Comparison of ENCODE assay signal across 8 mouse cellular contexts in the genomic region with DNA sequence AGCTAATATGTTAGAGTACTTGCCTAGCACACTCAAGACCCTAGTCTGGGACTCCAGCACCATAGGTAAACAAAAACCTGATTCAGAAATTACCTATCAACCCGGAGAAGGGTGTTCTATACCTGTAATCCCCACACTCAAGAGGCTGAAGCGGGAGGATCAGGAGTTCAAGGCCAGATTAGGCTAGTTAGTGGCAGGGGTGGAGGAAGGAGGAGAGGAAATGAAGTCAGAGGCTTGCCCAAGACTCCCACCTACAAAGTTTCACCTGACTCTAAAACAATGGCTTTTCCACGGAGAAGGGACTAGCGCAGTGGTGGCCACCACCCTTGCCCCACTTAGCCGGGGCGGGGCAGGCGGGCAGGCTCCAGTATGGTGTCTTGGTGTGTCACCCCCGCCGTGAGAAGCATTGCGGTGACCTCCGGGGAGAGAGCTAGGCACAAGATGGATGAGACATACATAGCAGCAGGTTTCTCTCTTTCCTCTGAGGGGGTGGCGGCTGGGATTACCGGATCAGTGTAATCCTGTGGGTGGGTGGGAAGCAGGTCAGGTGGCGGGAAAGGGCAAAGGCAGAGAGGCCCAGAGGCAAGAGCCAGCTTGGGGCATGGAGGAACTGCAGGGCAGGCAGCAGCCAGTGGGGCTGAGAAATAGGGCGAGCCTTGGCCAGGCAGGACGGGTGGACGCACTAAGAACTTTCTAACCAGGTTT. TPM values are rescaled to one million over a fixed set of nuclear protein-coding genes. Genes with fewer than 3 reads are reported as not detected.
DNase-seq lines count a peak whose midpoint lies in the region; ATAC-seq lines count a peak whose summit lies in the region.

No protein-coding gene starts in this region.

- no peak for DNase-seq in heart, postnatal 14 days
- DNase-seq in embryo, embryonic 9.5 days (ENCODE audit: extremely low spot score): peak; percentile 60
- DNase-seq in urinary bladder, postnatal 25 days (ENCODE audit: low spot score): no peak
- DNase-seq in left cerebral cortex, adult 9 months (ENCODE audit: low spot score in 2 of 2): no peak
- DNase-seq in cerebellum, postnatal 14 days: no peak

- peak overlapping the region; percentile 31 for H3K4me3 ChIP-seq in heart, embryonic 15.5 days
- H3K4me3 ChIP-seq in intestine, embryonic 16.5 days (ENCODE audit: low read length): 0 out of 2 replicates have a peak overlapping the region, but pooled peaks have one; percentile 22
- H3K4me3 ChIP-seq in neural tube, embryonic 14.5 days (ENCODE audit: low read depth, low read length): no peak overlapping the region

- 30% methylated on average over 17 of the region's 17 CpGs for WGBS in heart, embryonic 15.5 days
- whole genome bisulfite sequencing in intestine, embryonic 16.5 days: 28% methylated on average over 17 of the region's 17 CpGs
- 12% methylated on average over 17 of the region's 17 CpGs for WGBS in neural tube, embryonic 14.5 days

- H3K27me3 ChIP-seq in heart, embryonic 15.5 days: peaks cover 3% of the 10 kb centered on the region
- H3K27me3 ChIP-seq in intestine, embryonic 16.5 days (replicated peaks; ENCODE audit: control insufficient read depth, insufficient read depth, low read length): no peaks in the 10 kb centered on the region
- no peaks in the 10 kb centered on the region for H3K27me3 ChIP-seq in neural tube, embryonic 14.5 days (ENCODE audit: control insufficient read depth, insufficient read depth, low read length)

- 0 out of 2 replicates have a peak overlapping the region, but pooled peaks have one; percentile 36 for H3K9ac ChIP-seq in heart, embryonic 15.5 days
- 0 out of 2 replicates have a peak overlapping the region, but pooled peaks have one; percentile 12 for H3K9ac ChIP-seq in intestine, embryonic 16.5 days (ENCODE audit: low read depth, low read length)
- no peak overlapping the region for H3K9ac ChIP-seq in neural tube, embryonic 14.5 days (replicated peaks; ENCODE audit: low read depth, low read length)

- H3K9me3 ChIP-seq in heart, embryonic 15.5 days (replicated peaks): no peaks in the 10 kb centered on the region
- no peaks in the 10 kb centered on the region for H3K9me3 ChIP-seq in intestine, embryonic 16.5 days (ENCODE audit: control insufficient read depth, low read length)
- H3K9me3 ChIP-seq in neural tube, embryonic 14.5 days (ENCODE audit: control insufficient read depth, low read length): no peaks in the 10 kb centered on the region

- H3K36me3 ChIP-seq in heart, embryonic 15.5 days: no peaks in the 10 kb centered on the region
- H3K36me3 ChIP-seq in intestine, embryonic 16.5 days (ENCODE audit: control insufficient read depth, insufficient read depth, low read length): no peaks in the 10 kb centered on the region
- H3K36me3 ChIP-seq in neural tube, embryonic 14.5 days (ENCODE audit: control insufficient read depth, insufficient read depth, low read length): no peaks in the 10 kb centered on the region

- no peak for ATAC-seq in heart, embryonic 15.5 days (replicated peaks; ENCODE audit: insufficient number of reproducible peaks, insufficient read depth, low FRiP score, low read depth)
- ATAC-seq in intestine, embryonic 16.5 days: peak; percentile 17; the same call in 1 of the 2 replicates
- no peak for ATAC-seq in neural tube, embryonic 14.5 days (ENCODE audit: low read depth)

- H3K4me2 ChIP-seq in heart, embryonic 15.5 days: peak overlapping the region; percentile 59
- peak overlapping the region; percentile 45 for H3K4me2 ChIP-seq in intestine, embryonic 16.5 days (ENCODE audit: low read depth, low read length)
- peak overlapping the region; percentile 38 for H3K4me2 ChIP-seq in neural tube, embryonic 14.5 days (ENCODE audit: low read depth, low read length)

- H3K4me1 ChIP-seq in heart, embryonic 15.5 days (replicated peaks): peaks cover 12% of the 10 kb centered on the region
- H3K4me1 ChIP-seq in intestine, embryonic 16.5 days (ENCODE audit: control insufficient read depth, insufficient read depth, low read length): peaks cover 10% of the 10 kb centered on the region
- 0 out of 2 replicates have a peak, but pooled peaks cover 6% of the 10 kb centered on the region for H3K4me1 ChIP-seq in neural tube, embryonic 14.5 days (ENCODE audit: control insufficient read depth, insufficient read depth, low read length)

- no peak overlapping the region for H3K27ac ChIP-seq in heart, embryonic 15.5 days
- no peak overlapping the region for H3K27ac ChIP-seq in intestine, embryonic 16.5 days (ENCODE audit: low read length)
- peak overlapping the region; percentile 39 for H3K27ac ChIP-seq in neural tube, embryonic 14.5 days (ENCODE audit: low read depth, low read length)

- intact Hi-C loops in heart, postnatal 14 days (cut with DNase I): no loop called here

RNA-seq across cellular contexts. Expression of a gene that starts 25.8 kb away (rescaled TPM):
- polyA plus RNA-seq in heart, embryonic 15.5 days (2015; fragmentation: Nextera tagmentation; extraction: Ambion mirVana): 2.0 and 3.5 TPM in 2 replicates
- total RNA-seq in heart, postnatal 14 days (2021): 1 to 10 TPM; 1.9 to 2.0 TPM
- polyA plus RNA-seq in intestine, embryonic 16.5 days (2015; fragmentation: Nextera tagmentation; extraction: Ambion mirVana): 3.0 and 4.5 TPM in 2 replicates
- polyA plus RNA-seq in neural tube, embryonic 14.5 days (2014; fragmentation: Nextera tagmentation; extraction: Ambion mirVana): 55.1 and 55.4 TPM in 2 replicates

RNA-seq across cellular contexts. Expression of a gene that starts 54.8 kb away (rescaled TPM):
- polyA plus RNA-seq in heart, embryonic 15.5 days (2015; fragmentation: Nextera tagmentation; extraction: Ambion mirVana): 1,326 and 1,479 TPM in 2 replicates
- total RNA-seq in heart, postnatal 14 days (2021): 100 to 1,000 TPM; 367 to 372 TPM
- polyA plus RNA-seq in intestine, embryonic 16.5 days (2015; fragmentation: Nextera tagmentation; extraction: Ambion mirVana): 1,462 and 1,500 TPM in 2 replicates
- polyA plus RNA-seq in neural tube, embryonic 14.5 days (2014; fragmentation: Nextera tagmentation; extraction: Ambion mirVana): 1,051 and 1,284 TPM in 2 replicates

Comparison
In these comparisons a context has a peak if more than half of its experiments do, and no peak if none do; other contexts are left out.
1. RNA of a gene that starts 25.8 kb away (polyA plus RNA-seq): 55.1 to 55.4 TPM in neural tube, embryonic 14.5 days; 3.0 to 4.5 TPM in intestine, embryonic 16.5 days and 2.0 to 3.5 TPM in heart, embryonic 15.5 days; every median in the first group is over 10 times any median in the second.
2. Peak in every context shown above with its lines, with median percentiles within 50 percentile points of each other: H3K4me2 ChIP-seq.